ENCODE assay signal across 18 mouse cellular contexts in the genomic region with DNA sequence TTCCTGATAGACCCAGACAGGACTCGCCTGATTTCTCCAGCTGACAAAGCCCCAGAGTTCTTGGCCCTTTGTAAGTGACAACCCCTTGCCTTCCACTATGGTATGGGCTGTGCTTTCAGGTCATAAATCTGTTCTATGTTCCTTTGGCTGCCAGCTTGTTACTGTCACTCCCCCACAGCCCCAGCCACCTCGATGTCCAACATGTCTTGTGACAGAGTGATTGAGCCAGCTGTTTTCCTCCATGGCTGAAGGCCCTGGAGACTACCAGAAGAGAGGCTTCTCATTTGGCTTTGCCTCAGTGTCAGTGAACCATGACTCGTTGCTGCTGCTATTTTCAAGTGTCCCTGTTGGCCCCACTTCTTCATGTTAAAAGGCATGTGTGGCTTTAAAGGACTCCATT.
DNase-seq lines count a peak whose midpoint lies in the region; ATAC-seq and TF ChIP-seq lines count a peak whose summit lies in the region.
"Had no signal": no experiment of that assay in that cellular context is flagged by ENCODE, and none has a peak within 500 bp of the region (broad histone marks: within the 10 kb centered on the region; RNA-seq: fewer than 3 reads in every experiment).

No protein-coding gene starts in this region.

- no peaks in the 10 kb centered on the region for H3K36me3 ChIP-seq in kidney, postnatal 0 days (ENCODE audit: insufficient read depth, low read length)
- no peaks in the 10 kb centered on the region for H3K36me3 ChIP-seq in lung, embryonic 14.5 days (ENCODE audit: insufficient read depth)
- H3K36me3 ChIP-seq: midbrain, embryonic 15.5 days had no signal

- H3K4me2 ChIP-seq in kidney, postnatal 0 days (ENCODE audit: low read length): no peak overlapping the region
- no peak overlapping the region for H3K4me2 ChIP-seq in lung, embryonic 14.5 days
- H3K4me2 ChIP-seq: forebrain, embryonic 13.5 days; midbrain, embryonic 15.5 days had no signal

- 6% methylated on average over 3 of the region's 3 CpGs for WGBS in kidney, postnatal 0 days
- WGBS in lung, embryonic 14.5 days: 31% methylated on average over 3 of the region's 3 CpGs

- H3K9me3 ChIP-seq in kidney, postnatal 0 days (replicated peaks; ENCODE audit: low read length): no peaks in the 10 kb centered on the region
- no peaks in the 10 kb centered on the region for H3K9me3 ChIP-seq in lung, embryonic 14.5 days (ENCODE audit: low read depth, low read length)
- H3K9me3 ChIP-seq: forebrain, embryonic 13.5 days; midbrain, embryonic 15.5 days had no signal

- DNase-seq in gastrocnemius, adult 18-20 months (ENCODE audit: low spot score): peak; percentile 22
- DNase-seq in gastrocnemius, adult 8-10 months (ENCODE audit: low spot score in 2 of 2): no peak
- peak; percentile 82 for DNase-seq in kidney, postnatal 0 days (ENCODE audit: low spot score)
- DNase-seq in kidney, adult 11 months: no peak
- peak; percentile 87 for DNase-seq in lung, embryonic 14.5 days
- peak; percentile 46 for DNase-seq in skeletal muscle tissue, adult 2 months (ENCODE audit: low read depth, low spot score)
- DNase-seq in MN1 (ENCODE audit: low spot score): no peak
- DNase-seq in layer of hippocampus, postnatal 25 days (ENCODE audit: extremely low spot score in 1 of 2, low spot score in 1 of 2): no peak
- DNase-seq: cerebellum, adult 2 months; gastrocnemius, postnatal 14 days; layer of hippocampus, adult 9-11 months; left cerebral cortex, postnatal 4 days; liver, postnatal 0 days; right cerebral cortex, adult 18-20 months; thymus, adult 18-20 months had no signal

- peak; percentile 77 for ATAC-seq in kidney, postnatal 0 days (replicated peaks; ENCODE audit: low FRiP score, low read depth)
- peak; percentile 92 for ATAC-seq in lung, embryonic 14.5 days (ENCODE audit: insufficient read depth)
- ATAC-seq: activated CD4-positive, CD25-positive, alpha-beta regulatory T cell, adult 4 months; forebrain, embryonic 13.5 days; liver, postnatal 0 days; midbrain, embryonic 15.5 days had no signal

- H3K27me3 ChIP-seq in kidney, postnatal 0 days (ENCODE audit: insufficient read depth, low read length): no peaks in the 10 kb centered on the region
- H3K27me3 ChIP-seq in lung, embryonic 14.5 days (ENCODE audit: insufficient read depth, low read length): no peaks in the 10 kb centered on the region
- H3K27me3 ChIP-seq: forebrain, embryonic 13.5 days; midbrain, embryonic 15.5 days had no signal

- no peak overlapping the region for H3K9ac ChIP-seq in kidney, postnatal 0 days (ENCODE audit: low read depth, low read length)
- H3K9ac ChIP-seq in lung, embryonic 14.5 days: no peak overlapping the region
- H3K9ac ChIP-seq: forebrain, embryonic 13.5 days; liver, postnatal 0 days; midbrain, embryonic 15.5 days had no signal

- H3K4me3 ChIP-seq in kidney, postnatal 0 days (replicated peaks; ENCODE audit: low read depth, low read length): no peak overlapping the region
- H3K4me3 ChIP-seq in lung, embryonic 14.5 days (ENCODE audit: low read depth, low read length): no peak overlapping the region
- H3K4me3 ChIP-seq: forebrain, embryonic 13.5 days; midbrain, embryonic 15.5 days had no signal

- no peak overlapping the region for H3K27ac ChIP-seq in kidney, postnatal 0 days
- 0 out of 2 replicates have a peak overlapping the region, but pooled peaks have one; percentile 13 for H3K27ac ChIP-seq in lung, embryonic 14.5 days (ENCODE audit: low read depth)
- H3K27ac ChIP-seq: forebrain, embryonic 13.5 days; midbrain, embryonic 15.5 days had no signal

- TF ChIP-seq CTCF in kidney, postnatal 0 days (IDR thresholded peaks at IDR 0.05; ENCODE audit: low read depth): no peak
- TF ChIP-seq CTCF in lung, embryonic 14.5 days (IDR thresholded peaks at IDR 0.05; ENCODE audit: low read depth): no peak

- peaks cover 8% of the 10 kb centered on the region for H3K4me1 ChIP-seq in kidney, postnatal 0 days (replicated peaks; ENCODE audit: insufficient read depth, low read length)
- H3K4me1 ChIP-seq in lung, embryonic 14.5 days (ENCODE audit: insufficient read depth): 0 out of 2 replicates have a peak, but pooled peaks cover 9% of the 10 kb centered on the region
- H3K4me1 ChIP-seq: midbrain, embryonic 15.5 days had no signal

Comparison
In these comparisons a context has a peak if more than half of its experiments do, and no peak if none do; other contexts are left out.
1. DNase-seq: peak in gastrocnemius, adult 18-20 months (single experiment), kidney, postnatal 0 days (single experiment), lung, embryonic 14.5 days (single experiment) and skeletal muscle tissue, adult 2 months (single experiment); none in gastrocnemius, adult 8-10 months (0 of 2), kidney, adult 11 months (single experiment), MN1 (single experiment) and layer of hippocampus, postnatal 25 days (0 of 2).